Mouse (Mus musculus) ovary, postnatal 14 days (tissue): ENCODE measurements at regions not wholly inside any gene's neighbourhood (a gene's known extent, or its start where the extent isn't known, plus 50 kb on each side); places are given as distances from the start of the nearest gene placed in this dataset.
A peak's percentile ranks its signal among the peaks of the same experiment; 100 is the strongest.

Source experiments
- DNase-seq: peaks from one replicate; pipeline ENCODE4 v3.0.0; 2022; ENCODE audit warnings: low spot score

- DNase-seq = no peak
Observed at GRCm38 (mm10) chr8:101697948-101698347, 1087.5 kb downstream of the Cdh11 start.

GRCm38 (mm10) chr8:101690901-101691300, 1094.5 kb downstream of the Cdh11 start:
- DNase-seq = no peak

- DNase-seq = no peak
Observed at GRCm38 (mm10) chr8:101668921-101669320, 1116.5 kb downstream of the Cdh11 start.

GRCm38 (mm10) chr8:101662874-101663273, 1122.6 kb downstream of the Cdh11 start:
- no peak for DNase-seq

- no peak for DNase-seq
Observed at GRCm38 (mm10) chr8:101655292-101655691, 1130.2 kb downstream of the Cdh11 start.

GRCm38 (mm10) chr8:101628816-101629215, 1156.6 kb downstream of the Cdh11 start:
- DNase-seq = peak; percentile 12

- no peak for DNase-seq
Observed at GRCm38 (mm10) chr8:101621941-101622340, 1163.5 kb downstream of the Cdh11 start.

GRCm38 (mm10) chr8:101591115-101591514, 1194.3 kb downstream of the Cdh11 start:
- DNase-seq = no peak

GRCm38 (mm10) chr8:101590639-101591038, 1194.8 kb downstream of the Cdh11 start:
- no peak for DNase-seq

- DNase-seq = no peak
Observed at GRCm38 (mm10) chr8:101564447-101564846, 1221.0 kb downstream of the Cdh11 start.

GRCm38 (mm10) chr8:101522758-101523157, 1262.7 kb downstream of the Cdh11 start:
- DNase-seq = no peak

GRCm38 (mm10) chr8:101478554-101479314, 1306.7 kb downstream of the Cdh11 start:
- no peak for DNase-seq

GRCm38 (mm10) chr8:101466363-101466762, 1319.1 kb downstream of the Cdh11 start:
- no peak for DNase-seq

- DNase-seq = no peak
Observed at GRCm38 (mm10) chr8:101462515-101462914, 1322.9 kb downstream of the Cdh11 start.

- DNase-seq = no peak
Observed at GRCm38 (mm10) chr8:101444730-101445129, 1340.7 kb downstream of the Cdh11 start.

- no peak for DNase-seq
Observed at GRCm38 (mm10) chr8:101442563-101442962, 1342.9 kb downstream of the Cdh11 start.

- DNase-seq = no peak
Observed at GRCm38 (mm10) chr8:101435691-101436090, 1349.8 kb downstream of the Cdh11 start.
